Mouse (Mus musculus) thymus, postnatal 4 days (tissue): Measurements from ENCODE around the gene Lrrtm3.

ENCODE experiments used
- DNase-seq: peaks from one replicate; pipeline ENCODE4 v3.0.0; 2021

The Lrrtm3 gene

DNA sequence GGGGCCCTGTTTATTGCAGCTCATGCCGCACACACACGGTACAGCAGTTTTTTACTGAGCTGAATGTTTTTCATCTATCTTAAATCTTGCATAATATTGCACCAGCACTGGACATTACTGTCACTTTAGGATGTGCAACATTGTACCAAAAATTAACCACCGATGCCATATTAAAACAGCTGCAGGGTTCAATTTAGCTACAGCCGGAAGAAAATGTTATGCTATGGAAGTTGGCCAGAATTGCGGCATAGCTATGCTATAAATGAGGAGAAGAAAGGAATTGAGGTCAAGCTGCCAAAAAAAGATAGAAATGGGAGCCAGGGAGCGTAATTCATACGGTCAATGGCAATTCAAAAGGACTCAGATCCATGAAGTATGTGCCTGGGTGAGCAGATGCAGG is 48.9 kb downstream of the Lrrtm3 start:
- no peak for DNase-seq

DNA sequence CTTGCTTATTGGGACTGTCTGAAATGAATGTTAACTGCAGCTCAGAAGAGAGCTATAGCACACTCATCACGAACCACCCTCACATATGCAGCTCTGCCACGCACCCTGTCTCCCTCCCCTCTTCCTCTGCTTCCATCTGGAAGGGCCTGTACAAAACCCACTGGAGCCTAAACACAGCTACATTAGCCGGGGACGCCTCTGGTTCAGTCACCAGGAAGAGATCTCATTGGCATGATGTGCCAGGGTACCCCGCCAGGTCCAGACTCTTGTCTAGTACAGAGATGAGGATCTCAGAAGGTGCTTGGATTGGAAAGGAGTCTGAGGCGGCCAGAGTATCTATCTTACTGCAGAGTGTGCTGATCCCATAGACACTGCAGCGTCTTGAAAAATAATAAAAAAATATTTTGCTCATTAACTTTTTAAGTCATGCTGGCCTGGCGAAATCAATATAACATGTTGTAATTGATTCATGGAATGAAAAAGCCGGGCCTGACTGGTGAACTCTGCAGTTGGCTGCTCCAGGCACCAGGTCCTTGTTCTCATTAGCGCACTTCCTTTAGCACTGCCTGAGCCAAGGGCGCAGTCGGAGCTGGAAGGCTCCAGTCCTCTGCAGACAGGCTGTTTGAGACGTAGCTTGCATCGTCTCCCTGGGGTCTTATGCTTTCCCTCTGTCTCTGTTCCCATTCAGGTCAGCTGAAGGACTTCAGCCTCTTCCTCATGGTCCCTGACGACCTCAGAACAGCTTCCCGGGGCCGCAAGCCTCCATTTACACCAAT is 50.1 kb downstream of the Lrrtm3 start:
- DNase-seq = no peak

DNA sequence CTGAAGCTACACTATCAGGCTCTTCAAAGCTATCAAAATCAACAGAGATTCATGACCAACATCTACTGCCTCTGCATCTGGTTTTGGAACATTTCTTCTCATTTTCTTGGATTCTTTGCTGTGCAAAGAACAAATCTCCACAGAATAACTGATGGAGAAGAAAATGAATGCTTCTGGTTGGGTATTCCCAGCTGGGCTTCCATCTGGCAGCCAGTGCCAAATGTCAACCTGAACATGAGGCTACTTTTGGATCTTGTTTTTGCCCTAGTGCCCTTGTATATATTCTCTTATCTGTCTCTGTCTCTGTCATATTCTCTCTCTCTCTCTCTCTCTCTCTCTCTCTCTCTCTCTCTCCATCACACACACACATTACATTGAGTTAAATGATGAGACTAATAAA is 59.2 kb downstream of the Lrrtm3 start:
- DNase-seq = no peak

DNA sequence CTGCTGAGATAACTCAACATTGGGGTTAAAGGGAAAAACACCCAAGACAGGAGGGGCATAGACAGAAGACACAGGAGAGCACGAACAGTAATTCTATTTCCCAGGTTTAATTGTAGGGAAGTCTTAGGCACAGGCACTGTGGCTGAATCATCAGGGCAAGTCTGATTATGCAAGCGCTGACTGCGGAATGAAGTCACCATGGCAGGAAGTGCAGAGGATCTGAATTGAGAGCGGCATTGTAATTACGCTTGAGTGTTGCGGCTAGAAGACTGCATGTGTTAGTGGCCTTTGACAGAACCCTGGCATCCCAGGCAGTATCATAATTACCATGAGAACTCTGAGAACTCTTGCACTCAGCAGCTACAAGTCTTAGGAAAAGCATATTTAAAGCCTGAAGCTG is 66.7 kb downstream of the Lrrtm3 start:
- no peak for DNase-seq

DNA sequence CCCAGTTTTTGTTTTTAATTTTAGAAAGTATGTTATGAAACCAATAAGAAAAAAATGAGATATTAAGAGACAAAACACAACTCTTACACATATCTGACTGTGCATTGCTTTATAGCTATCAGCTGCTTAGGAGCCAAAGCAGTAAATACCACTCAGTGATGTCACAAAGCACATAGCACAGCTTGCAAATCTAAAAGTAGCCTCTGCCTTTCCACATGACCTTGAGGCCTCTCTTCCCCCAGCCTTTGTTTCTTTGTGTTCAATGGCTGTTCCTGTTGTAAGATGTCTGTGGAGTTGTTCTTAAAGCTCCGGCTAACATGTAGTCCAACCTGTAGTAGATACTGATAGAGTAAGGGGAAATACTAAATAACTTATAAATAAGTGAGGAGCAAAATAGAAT is 69.7 kb downstream of the Lrrtm3 start:
- DNase-seq = no peak

DNA sequence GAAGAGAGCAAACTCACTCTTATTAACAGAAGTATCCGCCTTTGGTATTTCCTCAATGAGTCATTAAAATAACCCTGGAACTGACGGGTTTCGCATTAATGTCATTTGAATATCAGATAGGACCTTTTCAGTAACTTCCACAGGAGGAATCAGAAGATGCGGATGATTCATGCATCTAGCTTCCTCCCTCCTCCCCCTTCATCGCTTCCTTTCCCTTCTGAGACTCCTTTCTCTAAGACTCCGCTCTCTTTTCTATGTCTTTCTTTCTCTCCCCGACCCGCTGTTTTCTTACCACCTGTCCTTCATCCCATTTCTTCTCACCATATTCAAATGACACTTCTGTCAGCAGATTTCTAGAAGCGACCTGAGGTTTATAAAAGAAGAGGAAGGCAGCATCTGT is 88.1 kb downstream of the Lrrtm3 start:
- no peak for DNase-seq

DNA sequence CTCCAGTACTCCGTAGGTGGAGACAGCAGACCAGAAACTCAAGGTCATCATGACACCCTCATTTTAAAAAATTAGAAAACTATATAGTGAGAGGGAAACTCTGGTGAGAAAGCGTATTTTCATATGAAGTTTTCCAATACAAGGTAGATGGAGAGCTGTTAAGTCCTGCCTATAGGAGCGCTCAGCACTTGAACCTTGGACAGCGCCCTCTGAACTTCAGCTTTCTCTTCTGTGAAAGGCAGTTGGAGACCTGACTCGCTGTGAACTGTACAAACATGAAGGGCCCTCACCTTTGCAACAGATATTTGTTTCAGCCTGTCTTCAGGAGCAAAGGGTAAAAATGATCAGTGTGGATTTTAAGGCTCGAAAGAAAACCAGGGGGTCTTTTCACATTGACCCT is 88.5 kb downstream of the Lrrtm3 start:
- no peak for DNase-seq

DNA sequence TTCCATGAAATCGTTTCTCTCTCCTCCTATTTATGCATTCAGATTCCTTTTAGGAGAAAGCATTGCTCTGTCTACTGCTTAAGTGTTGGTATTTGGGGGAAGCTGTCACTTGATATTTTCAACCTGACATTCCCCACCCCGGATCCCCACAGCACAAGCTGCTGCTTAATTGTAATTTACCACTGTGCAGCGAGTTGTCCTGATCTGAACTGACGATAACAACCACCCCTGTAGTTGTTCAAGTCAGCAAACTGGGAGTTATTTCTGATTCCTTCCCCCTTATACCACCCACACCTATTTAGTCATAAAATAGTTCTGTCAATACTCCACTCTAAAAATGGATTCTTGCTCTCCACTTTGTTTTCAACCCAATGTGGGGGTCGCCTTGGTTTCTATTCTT is 95.8 kb downstream of the Lrrtm3 start:
- DNase-seq = no peak

DNA sequence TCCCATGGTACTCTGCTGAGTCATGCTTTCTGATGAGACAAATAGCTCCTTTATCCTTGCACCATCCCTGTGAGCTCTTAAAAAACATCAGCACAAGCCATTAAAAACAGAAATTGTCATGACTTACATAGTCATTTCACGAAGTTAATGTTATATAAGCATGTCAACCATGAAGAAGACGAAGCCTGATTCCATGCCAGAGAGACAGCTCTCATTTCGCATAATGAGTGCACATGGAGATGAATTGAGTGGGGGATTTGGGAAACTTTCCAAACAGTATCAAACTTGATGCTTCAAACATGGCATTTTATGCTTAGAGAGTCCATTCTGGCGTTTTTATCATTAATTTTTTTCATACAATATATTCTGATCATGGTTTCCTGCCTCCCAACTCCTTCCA is 104.5 kb downstream of the Lrrtm3 start:
- no peak for DNase-seq

DNA sequence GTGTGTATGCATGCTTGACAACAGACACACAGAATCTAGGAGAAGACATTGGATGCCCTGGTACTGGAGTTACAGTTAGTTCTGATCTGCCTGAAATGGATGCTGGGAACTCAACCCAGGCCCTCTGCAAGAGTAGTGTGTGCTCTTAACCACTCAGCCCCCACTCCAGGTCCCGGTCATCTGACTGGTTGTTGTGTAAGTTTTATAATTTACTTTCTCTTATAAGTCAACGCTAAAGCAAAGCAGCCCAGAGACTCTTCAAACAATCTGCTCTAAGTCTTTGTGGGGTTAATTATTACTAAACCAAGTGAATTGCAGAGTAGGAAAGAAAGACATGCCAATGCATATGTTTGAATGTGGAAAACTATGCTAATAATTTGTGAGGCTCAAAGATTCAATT is 110.7 kb downstream of the Lrrtm3 start:
- DNase-seq = no peak

DNA sequence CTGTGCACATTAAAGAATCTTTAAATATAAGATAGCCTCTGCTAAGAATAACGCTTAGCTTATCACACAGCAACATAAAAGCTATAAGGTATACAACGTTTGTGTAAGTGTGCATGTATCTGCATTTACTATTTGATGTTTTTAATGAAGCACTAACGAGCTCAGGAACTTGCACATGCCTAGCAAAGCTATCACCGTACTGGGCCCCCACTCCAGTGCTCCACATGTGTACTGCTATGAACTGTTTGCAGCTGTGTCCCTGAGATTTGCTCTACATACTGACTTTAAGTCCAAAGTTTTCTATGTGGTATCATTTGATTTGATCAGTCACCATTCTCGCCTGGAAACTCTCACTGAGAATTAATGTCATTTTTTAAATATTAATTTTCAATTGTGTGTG is 111.1 kb downstream of the Lrrtm3 start:
- DNase-seq = no peak

DNA sequence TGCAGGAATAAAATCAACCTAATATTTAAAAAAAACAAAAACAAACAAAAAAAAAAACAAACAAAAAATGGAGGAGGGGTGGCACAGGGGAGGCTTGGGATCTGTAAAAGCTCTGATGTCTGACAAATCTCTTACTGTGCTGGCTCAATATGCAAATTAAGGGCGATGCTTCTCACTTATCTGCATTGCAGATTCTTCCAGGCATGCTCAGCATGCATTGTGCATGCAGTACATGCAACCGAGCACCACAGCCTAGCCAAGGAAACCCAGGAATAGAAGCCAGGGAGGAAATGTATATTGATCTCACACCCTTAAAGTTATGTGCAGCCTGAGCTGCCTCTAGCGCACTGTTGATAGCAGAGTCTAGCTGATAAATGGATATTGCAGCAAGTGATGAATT is 111.5 kb downstream of the Lrrtm3 start:
- DNase-seq = no peak

DNA sequence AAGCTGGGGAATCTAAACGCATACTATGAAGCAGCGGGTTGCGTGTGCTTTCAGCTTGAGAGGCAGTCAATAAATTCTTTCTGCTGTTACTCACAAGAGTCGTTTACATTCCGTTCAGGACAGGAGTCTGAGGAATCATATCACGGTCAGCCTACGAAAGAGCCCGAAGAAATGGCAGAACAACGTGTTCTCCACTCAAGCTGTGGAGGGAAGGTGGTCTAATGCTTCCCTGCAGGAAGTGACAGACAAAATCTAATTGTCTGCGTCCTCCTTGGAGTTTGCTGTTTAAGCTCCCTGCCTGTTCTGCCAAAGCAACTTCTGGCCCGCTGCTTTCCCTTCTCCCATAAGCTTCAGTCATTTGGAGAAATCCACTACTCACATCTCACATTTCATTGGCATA is 112.0 kb downstream of the Lrrtm3 start:
- no peak for DNase-seq

DNA sequence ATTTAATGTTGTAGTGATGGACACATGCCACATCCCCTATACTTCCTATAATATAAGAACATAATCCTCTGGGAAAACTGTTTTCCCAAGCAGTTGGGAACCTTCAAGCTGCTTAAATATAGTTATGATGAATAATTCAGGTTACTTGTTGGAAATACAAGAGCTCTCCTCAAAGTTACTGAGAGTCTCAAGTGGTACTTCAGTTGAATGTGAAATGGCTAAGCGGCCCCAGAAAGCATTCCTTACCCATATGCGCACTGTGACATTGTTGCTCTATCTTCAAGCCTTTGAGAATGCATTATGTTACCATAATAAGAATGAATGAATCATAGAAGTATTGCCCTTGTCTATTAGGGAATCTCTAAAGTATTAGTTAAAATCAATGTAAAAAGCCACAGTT is 117.8 kb downstream of the Lrrtm3 start:
- DNase-seq = no peak

DNA sequence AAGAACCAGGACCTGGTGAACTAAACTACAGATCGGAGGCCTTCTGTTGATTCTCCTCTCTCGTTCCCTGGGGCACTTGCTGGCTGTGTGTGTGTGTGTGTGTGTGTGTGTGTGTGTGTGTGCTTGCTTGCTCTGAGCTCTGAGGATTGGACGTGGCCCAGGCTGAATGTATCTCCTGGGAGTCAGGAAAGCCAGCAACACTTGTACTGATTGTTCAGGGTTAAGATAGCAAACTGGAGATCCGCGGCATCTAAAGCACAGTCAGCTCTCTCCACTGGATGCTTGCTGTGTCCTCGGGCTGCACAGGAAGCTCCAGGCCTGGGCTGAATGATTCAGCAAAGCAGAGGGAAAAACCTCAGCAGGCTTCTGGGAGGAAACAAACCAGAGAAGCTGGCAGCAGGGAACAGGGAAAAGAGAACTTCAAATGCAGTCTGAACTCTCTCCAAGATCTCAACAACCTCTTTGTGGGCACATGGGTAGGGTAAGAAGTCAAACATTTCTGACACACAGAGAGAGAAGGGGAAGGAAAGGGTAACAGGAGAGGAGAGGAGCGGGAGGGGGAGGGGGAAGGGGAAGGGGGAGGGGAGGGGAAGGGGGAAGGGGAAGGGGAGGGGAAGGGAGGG is 135.7 kb downstream of the Lrrtm3 start:
- no peak for DNase-seq

DNA sequence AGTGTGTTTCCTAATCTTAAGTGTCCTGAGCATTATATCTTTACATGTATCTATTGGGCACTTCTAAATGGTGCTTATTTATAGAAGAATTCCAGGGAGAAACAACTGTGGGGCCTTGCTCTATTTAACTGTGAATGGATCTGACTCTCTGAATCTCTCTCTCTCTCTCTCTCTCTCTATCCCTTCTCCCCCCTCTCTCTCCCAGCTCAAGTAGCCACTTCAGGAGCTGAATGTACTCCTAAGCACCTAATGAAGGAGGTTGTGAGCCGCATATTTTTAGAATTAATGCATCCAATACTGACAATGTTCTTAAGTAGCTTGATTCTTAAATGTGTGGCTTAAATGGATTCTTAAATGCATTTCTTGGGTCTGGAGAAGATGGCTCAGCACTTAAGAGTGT is 138.6 kb downstream of the Lrrtm3 start:
- no peak for DNase-seq

DNA sequence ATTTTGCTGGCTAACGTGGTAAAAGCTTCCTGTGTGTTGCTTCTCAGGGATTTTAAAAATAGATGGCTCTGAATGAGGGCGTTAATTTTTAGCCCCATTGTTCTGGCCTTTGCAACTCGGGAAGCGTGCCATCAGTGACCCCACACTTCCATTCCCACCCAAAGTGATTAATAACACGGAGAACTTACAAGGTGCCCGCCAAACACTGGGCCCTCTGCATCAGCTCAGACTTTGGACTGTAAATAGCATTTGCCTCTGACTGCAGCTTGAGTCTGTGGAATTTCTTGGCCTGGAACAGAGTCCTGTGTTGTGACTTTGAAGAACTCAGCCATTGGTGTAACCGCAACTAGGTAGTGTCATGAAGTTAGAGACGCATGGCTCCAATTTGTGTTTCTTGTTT is 139.2 kb downstream of the Lrrtm3 start:
- DNase-seq = no peak

DNA sequence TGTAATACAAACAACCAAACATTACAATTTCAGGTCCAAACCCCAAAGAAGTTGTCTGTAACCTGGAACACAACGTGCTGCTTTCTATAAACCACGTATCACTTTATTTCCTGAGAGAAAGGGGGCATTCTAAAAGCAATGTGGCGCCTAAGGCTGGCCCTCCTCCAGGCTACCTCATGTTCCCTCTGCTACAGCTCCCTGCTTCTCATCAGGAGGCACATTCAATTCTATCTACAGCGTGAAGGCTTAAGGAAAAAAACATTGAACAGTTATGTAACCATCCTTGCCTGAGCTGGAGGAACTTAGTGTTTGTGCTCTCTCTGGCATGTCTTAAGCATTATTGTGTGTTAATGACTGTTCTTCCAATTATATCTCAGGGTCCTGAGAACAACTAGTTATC is 142.8 kb downstream of the Lrrtm3 start:
- DNase-seq = no peak

DNA sequence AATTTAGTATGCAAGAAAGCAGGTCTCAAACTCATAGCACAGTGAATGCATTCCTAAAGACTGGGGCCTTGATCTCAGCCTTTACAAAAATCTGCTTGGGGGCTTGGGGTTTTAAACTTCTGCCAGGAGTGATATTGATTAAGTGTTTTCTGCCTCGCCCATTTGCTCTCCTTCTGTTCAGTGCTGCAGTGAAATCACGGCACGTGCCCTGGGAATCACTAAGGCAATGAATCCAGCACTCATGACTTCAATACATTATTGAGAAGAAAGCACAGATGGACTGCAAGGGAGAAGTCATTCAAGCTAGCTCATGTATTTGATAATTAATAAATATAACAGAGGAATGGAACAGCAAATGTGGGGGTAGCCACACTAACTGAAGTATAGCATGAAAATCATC is 144.5 kb downstream of the Lrrtm3 start:
- DNase-seq = no peak

DNA sequence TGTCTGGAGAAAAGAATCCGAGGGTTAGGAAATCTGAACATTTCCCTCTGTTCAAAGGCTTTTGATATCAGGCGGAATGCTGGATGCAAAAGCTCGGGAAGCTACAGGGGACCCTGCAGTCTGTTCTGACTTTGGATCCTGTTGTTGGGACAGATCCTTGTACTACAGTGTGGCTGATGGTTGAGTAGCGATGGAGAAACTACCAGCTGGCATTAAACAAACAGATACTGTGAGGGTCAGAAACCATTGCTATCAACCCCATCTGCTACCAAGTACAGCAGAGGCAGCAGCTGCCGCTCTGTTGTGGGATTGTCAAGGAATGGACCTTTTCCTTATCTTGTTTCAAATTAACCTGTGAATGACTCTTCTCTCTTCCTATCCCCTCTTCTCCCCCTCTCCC is 156.1 kb downstream of the Lrrtm3 start:
- no peak for DNase-seq

DNA sequence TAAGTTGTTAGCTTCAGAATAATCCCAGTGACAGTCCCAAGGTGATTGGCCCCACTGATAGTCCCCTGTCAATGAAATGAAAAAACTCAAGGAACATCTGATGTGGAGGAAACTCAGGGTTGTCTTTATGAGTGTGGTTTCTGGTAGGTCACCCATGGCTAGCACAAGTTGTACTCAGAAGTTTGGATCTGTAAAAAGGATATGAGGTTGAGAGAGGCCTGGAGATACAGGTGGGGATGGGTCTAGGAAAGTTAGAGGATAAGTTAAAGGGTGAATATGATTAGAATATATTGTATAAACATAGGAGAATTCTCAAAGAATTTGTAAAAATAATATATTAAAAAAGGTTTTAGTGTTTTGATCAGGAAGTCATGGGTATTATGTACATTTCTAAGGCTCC is 162.7 kb downstream of the Lrrtm3 start, which contains the start of gene Gm10118:
Gene Gm10118 (minus strand): TSS at position 101 of the 400 bp plus-strand sequence.
- DNase-seq = no peak

DNA sequence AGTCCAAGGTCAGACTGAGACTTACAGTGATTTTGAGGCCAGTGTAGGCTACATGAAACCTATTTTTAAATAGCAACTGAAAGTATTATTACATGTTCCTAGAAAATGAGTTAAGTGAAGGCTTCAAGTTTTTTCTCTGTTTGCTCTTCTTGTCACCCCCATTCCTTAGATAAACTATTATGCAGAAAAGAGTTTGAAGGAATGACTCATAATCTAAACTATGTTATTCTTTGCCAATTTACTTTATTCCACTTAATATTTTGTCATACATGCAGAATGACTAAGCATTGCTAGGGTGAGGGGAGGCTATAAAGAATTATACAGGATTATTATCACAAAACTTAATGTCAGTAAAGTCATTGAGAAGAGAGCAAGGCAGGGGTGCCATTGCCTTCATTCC is 181.2 kb downstream of the Lrrtm3 start:
- no peak for DNase-seq

DNA sequence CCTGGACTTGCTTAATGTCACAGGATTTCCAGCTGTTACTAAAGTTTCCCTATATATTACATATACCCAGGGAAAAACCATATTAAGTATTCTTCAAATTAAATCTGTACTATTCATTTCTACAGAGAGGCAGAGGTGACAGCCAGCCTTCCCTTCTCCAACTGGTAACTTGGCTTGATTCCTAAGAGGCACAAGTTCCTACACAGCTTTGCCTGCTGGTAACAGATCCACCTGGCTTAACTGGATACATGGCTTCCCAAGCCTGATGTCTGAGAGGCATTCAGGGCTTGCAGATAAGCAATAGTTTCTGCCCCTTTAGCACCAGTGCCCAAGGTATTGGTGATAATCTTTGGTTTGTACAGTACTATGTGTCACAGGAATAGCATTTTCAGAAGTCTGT is 190.2 kb downstream of the Lrrtm3 start:
- no peak for DNase-seq

DNA sequence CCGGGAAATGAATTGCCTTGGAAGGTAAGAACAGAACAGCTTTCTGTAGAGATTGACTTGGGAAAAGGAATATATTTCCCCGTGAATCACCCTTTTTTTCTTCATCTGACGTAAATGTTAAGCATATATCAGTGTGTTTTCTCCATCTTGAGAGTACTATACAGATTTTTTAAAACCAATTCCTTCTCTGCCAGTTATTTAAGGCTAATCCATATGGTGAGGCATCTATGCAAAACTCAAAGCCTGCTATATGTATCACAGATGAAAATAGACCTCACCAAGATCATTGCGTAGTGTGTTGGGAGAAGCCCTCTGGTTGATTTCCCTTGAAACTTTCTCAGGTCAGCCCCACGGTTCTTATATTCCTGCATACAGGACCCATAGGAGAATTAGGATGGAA is 195.5 kb downstream of the Lrrtm3 start:
- DNase-seq = no peak
